Comparison of ENCODE assay signal across 20 mouse cellular contexts in the genomic region with DNA sequence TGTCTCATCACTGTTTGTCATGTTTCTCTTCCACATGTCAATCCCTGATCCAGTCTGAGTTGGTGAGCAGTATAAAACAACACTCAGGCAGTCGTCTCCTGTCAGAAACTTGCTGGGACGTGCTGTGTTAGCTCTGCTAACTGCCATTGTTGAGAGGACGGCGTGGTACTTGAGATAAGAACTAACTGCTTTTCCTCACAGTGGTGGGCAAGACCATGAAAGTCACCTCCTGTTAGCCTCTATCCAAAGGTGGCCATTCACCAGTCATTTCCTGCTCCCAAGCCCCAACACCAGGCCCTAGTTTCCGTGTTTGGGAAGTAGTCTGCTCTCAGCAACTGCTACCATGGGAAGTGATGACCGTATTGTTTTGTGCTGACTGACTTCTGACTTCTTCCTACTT. TPM values are rescaled to one million over a fixed set of nuclear protein-coding genes. Genes with fewer than 3 reads are reported as not detected.
DNase-seq lines count a peak whose midpoint lies in the region; ATAC-seq and TF ChIP-seq lines count a peak whose summit lies in the region.
"Had no signal": no experiment of that assay in that cellular context is flagged by ENCODE, and none has a peak within 500 bp of the region (broad histone marks: within the 10 kb centered on the region; RNA-seq: fewer than 3 reads in every experiment).

No protein-coding gene starts in this region.

- no peak overlapping the region for H3K4me3 ChIP-seq in heart, embryonic 16.5 days (ENCODE audit: low read length)
- H3K4me3 ChIP-seq in stomach, embryonic 14.5 days (ENCODE audit: low read depth, low read length), result no peak overlapping the region
- no peak overlapping the region for H3K4me3 ChIP-seq in stomach, postnatal 0 days (ENCODE audit: low read depth, low read length)
- no peak overlapping the region for H3K4me3 ChIP-seq in liver, embryonic 11.5 days (ENCODE audit: low read depth, low read length)
- H3K4me3 ChIP-seq: forebrain, embryonic 13.5 days; hindbrain, embryonic 13.5 days; limb, embryonic 15.5 days; midbrain, embryonic 10.5 days; neural tube, embryonic 13.5 days had no signal

- peaks cover 3% of the 10 kb centered on the region; the same call in 1 of the 2 replicates for H3K27me3 ChIP-seq in heart, embryonic 16.5 days (ENCODE audit: control insufficient read depth, insufficient read depth, low read length)
- H3K27me3 ChIP-seq in stomach, embryonic 14.5 days (ENCODE audit: control insufficient read depth, insufficient read depth, low read length), result no peaks in the 10 kb centered on the region
- no peaks in the 10 kb centered on the region for H3K27me3 ChIP-seq in stomach, postnatal 0 days (ENCODE audit: control insufficient read depth, insufficient read depth, low read length)
- no peaks in the 10 kb centered on the region for H3K27me3 ChIP-seq in liver, embryonic 11.5 days (replicated peaks; ENCODE audit: control insufficient read depth, insufficient read depth, low read length)
- H3K27me3 ChIP-seq: forebrain, embryonic 13.5 days; hindbrain, embryonic 13.5 days; limb, embryonic 15.5 days; neural tube, embryonic 13.5 days had no signal

- no peak for TF ChIP-seq CTCF in stomach, postnatal 0 days (IDR thresholded peaks at IDR 0.05; ENCODE audit: low read depth)

- peak; percentile 74 for ATAC-seq in heart, embryonic 16.5 days (replicated peaks; ENCODE audit: extremely low read depth, insufficient read depth, low FRiP score)
- no peak for ATAC-seq in stomach, embryonic 14.5 days (ENCODE audit: insufficient number of reproducible peaks, insufficient read depth, low FRiP score, low read depth)
- ATAC-seq in stomach, postnatal 0 days (ENCODE audit: low FRiP score, low TSS enrichment), result no peak
- peak; percentile 80 for ATAC-seq in liver, embryonic 11.5 days (replicated peaks; ENCODE audit: low FRiP score)
- ATAC-seq in megakaryocyte-erythroid progenitor cell, adult 5-6 weeks (replicated peaks; ENCODE audit: low FRiP score, low TSS enrichment, poor library complexity, severe bottlenecking), result peak; percentile 78
- ATAC-seq: forebrain, embryonic 13.5 days had no signal

- no peak overlapping the region for H3K4me2 ChIP-seq in heart, embryonic 16.5 days (ENCODE audit: low read depth, low read length)
- H3K4me2 ChIP-seq in stomach, embryonic 14.5 days (replicated peaks; ENCODE audit: low read depth, low read length), result no peak overlapping the region
- H3K4me2 ChIP-seq in stomach, postnatal 0 days (replicated peaks; ENCODE audit: low read depth), result no peak overlapping the region
- no peak overlapping the region for H3K4me2 ChIP-seq in liver, embryonic 11.5 days
- H3K4me2 ChIP-seq: forebrain, embryonic 13.5 days; hindbrain, embryonic 13.5 days; limb, embryonic 15.5 days; neural tube, embryonic 13.5 days had no signal

- 11% methylated on average over 6 of the region's 6 CpGs for WGBS in heart, embryonic 16.5 days
- WGBS in stomach, embryonic 14.5 days, result 43% methylated on average over 6 of the region's 6 CpGs
- WGBS in stomach, postnatal 0 days, result 48% methylated on average over 6 of the region's 6 CpGs
- WGBS in liver, embryonic 11.5 days, result 20% methylated on average over 6 of the region's 6 CpGs

- peaks cover 22% of the 10 kb centered on the region for H3K4me1 ChIP-seq in heart, embryonic 16.5 days (ENCODE audit: control insufficient read depth, insufficient read depth, low read length)
- H3K4me1 ChIP-seq in stomach, embryonic 14.5 days (ENCODE audit: control insufficient read depth, insufficient read depth, low read length), result peaks cover 22% of the 10 kb centered on the region; the same call in 1 of the 2 replicates
- no peaks in the 10 kb centered on the region for H3K4me1 ChIP-seq in stomach, postnatal 0 days (replicated peaks; ENCODE audit: control insufficient read depth, insufficient read depth)
- peaks cover 21% of the 10 kb centered on the region for H3K4me1 ChIP-seq in liver, embryonic 11.5 days (replicated peaks; ENCODE audit: control insufficient read depth, insufficient read depth, low read length)
- H3K4me1 ChIP-seq: hindbrain, embryonic 13.5 days; limb, embryonic 15.5 days; neural tube, embryonic 13.5 days had no signal

- no peak overlapping the region; the same call in 1 of the 2 replicates for H3K9ac ChIP-seq in heart, embryonic 16.5 days (ENCODE audit: low read length)
- H3K9ac ChIP-seq in stomach, embryonic 14.5 days (replicated peaks; ENCODE audit: low read depth, low read length), result no peak overlapping the region
- H3K9ac ChIP-seq in stomach, postnatal 0 days (ENCODE audit: low read length), result no peak overlapping the region
- peak overlapping the region; percentile 26 for H3K9ac ChIP-seq in liver, embryonic 11.5 days (ENCODE audit: low read depth, low read length)
- H3K9ac ChIP-seq: forebrain, embryonic 13.5 days; hindbrain, embryonic 13.5 days; limb, embryonic 15.5 days; neural tube, embryonic 13.5 days had no signal

- TF ChIP-seq EP300 in stomach, postnatal 0 days (optimal IDR thresholded peaks at IDR 0.05), result no peak

- H3K9me3 ChIP-seq in heart, embryonic 16.5 days (replicated peaks; ENCODE audit: control insufficient read depth, low read length), result peaks cover 11% of the 10 kb centered on the region
- H3K9me3 ChIP-seq in stomach, embryonic 14.5 days (ENCODE audit: control insufficient read depth, low read depth, low read length), result 0 out of 2 replicates have a peak, but pooled peaks cover 3% of the 10 kb centered on the region
- H3K9me3 ChIP-seq in stomach, postnatal 0 days (ENCODE audit: control insufficient read depth, low read length), result no peaks in the 10 kb centered on the region
- peaks cover 8% of the 10 kb centered on the region; the same call in 1 of the 2 replicates for H3K9me3 ChIP-seq in liver, embryonic 11.5 days (ENCODE audit: control insufficient read depth, low read length)
- H3K9me3 ChIP-seq: limb, embryonic 15.5 days had no signal

- peaks cover 6% of the 10 kb centered on the region; the same call in 1 of the 2 replicates for H3K36me3 ChIP-seq in heart, embryonic 16.5 days (ENCODE audit: control insufficient read depth, insufficient read depth)
- no peaks in the 10 kb centered on the region for H3K36me3 ChIP-seq in stomach, embryonic 14.5 days (ENCODE audit: control insufficient read depth, insufficient read depth, low read length)
- H3K36me3 ChIP-seq in stomach, postnatal 0 days (ENCODE audit: control insufficient read depth, insufficient read depth, low read length), result no peaks in the 10 kb centered on the region
- no peaks in the 10 kb centered on the region for H3K36me3 ChIP-seq in liver, embryonic 11.5 days (ENCODE audit: control insufficient read depth, insufficient read depth, low read length)
- H3K36me3 ChIP-seq: hindbrain, embryonic 13.5 days; limb, embryonic 15.5 days; midbrain, embryonic 10.5 days; neural tube, embryonic 13.5 days had no signal

- intact Hi-C loops in heart, postnatal 36 days (cut with DNase I), result no loop called here

- peak overlapping the region; percentile 25 for H3K27ac ChIP-seq in heart, embryonic 16.5 days (ENCODE audit: low read length)
- H3K27ac ChIP-seq in stomach, embryonic 14.5 days (ENCODE audit: low read length), result peak overlapping the region; percentile 55; the same call in 1 of the 2 replicates
- H3K27ac ChIP-seq in stomach, postnatal 0 days (replicated peaks), result no peak overlapping the region
- H3K27ac ChIP-seq in liver, embryonic 11.5 days (ENCODE audit: low read depth, low read length), result peak overlapping the region; percentile 79
- H3K27ac ChIP-seq: forebrain, embryonic 13.5 days; hindbrain, embryonic 13.5 days; limb, embryonic 15.5 days; neural tube, embryonic 13.5 days had no signal

- no peak for DNase-seq in heart, postnatal 36 days
- no peak for DNase-seq in stomach, postnatal 0 days (ENCODE audit: low spot score)
- no peak for DNase-seq in liver, embryonic 11.5 days (ENCODE audit: low spot score)
- DNase-seq in thymus, postnatal 10 days (ENCODE audit: low spot score in 2 of 2), result no peak
- no peak for DNase-seq in right cerebral cortex, postnatal 25 days
- DNase-seq: adrenal gland, adult 2 months; cerebellum, adult 11 months; cerebellum, postnatal 14 days; layer of hippocampus, postnatal 36 days; right cerebral cortex, postnatal 14 days; thymus, postnatal 36 days had no signal

RNA-seq across cellular contexts. Expression of gene Hdac7, which starts 20.9 kb away (rescaled TPM):
- polyA plus RNA-seq in heart, embryonic 16.5 days (2015; fragmentation: Nextera tagmentation; extraction: Ambion mirVana), result 30.9 and 31.7 TPM in 2 replicates
- total RNA-seq in heart, postnatal 36 days (2021), result 10 to 100 TPM; 26.9 to 37.1 TPM
- polyA plus RNA-seq in stomach, embryonic 14.5 days (2014; fragmentation: Nextera tagmentation; extraction: Ambion mirVana), result 32.4 and 33.0 TPM in 2 replicates
- polyA plus RNA-seq in stomach, postnatal 0 days (2015; fragmentation: Nextera tagmentation; extraction: Ambion mirVana), result 8.0 and 9.4 TPM in 2 replicates
- 28.1 and 33.5 TPM in 2 replicates for polyA plus RNA-seq in liver, embryonic 11.5 days (2014; fragmentation: Nextera tagmentation; extraction: Ambion mirVana)
- 129 and 194 TPM in 2 replicates for total RNA-seq in megakaryocyte-erythroid progenitor cell, adult 5-6 weeks (2014; fragmentation: Nextera tagmentation)
- total RNA-seq in megakaryocyte-erythroid progenitor cell, adult 5-6 weeks (2017), result 24.8 and 35.6 TPM in 2 replicates

RNA-seq across cellular contexts. Expression of gene Vdr, which starts 45.3 kb away (rescaled TPM):
- 1.1 and 1.5 TPM in 2 replicates for polyA plus RNA-seq in heart, embryonic 16.5 days (2015; fragmentation: Nextera tagmentation; extraction: Ambion mirVana)
- total RNA-seq in heart, postnatal 36 days (2021), result 1 to 10 TPM; 1.6 to 1.7 TPM
- polyA plus RNA-seq in stomach, embryonic 14.5 days (2014; fragmentation: Nextera tagmentation; extraction: Ambion mirVana), result 0.80 and 1.1 TPM in 2 replicates
- 1.4 and 1.5 TPM in 2 replicates for polyA plus RNA-seq in stomach, postnatal 0 days (2015; fragmentation: Nextera tagmentation; extraction: Ambion mirVana)
- 0.96 and 1.2 TPM in 2 replicates for polyA plus RNA-seq in liver, embryonic 11.5 days (2014; fragmentation: Nextera tagmentation; extraction: Ambion mirVana)
- 1.5 TPM in 1 of 2 replicates, not detected in the other for total RNA-seq in megakaryocyte-erythroid progenitor cell, adult 5-6 weeks (2014; fragmentation: Nextera tagmentation)
- 0.85 and 0.88 TPM in 2 replicates for total RNA-seq in megakaryocyte-erythroid progenitor cell, adult 5-6 weeks (2017)
- total RNA-seq: monocyte, adult 5-6 weeks had no signal
- polyA plus RNA-seq: forebrain, embryonic 13.5 days had no signal

Comparison
In these comparisons a context has a peak if more than half of its experiments do, and no peak if none do; other contexts are left out.
1. ATAC-seq: peak in heart, embryonic 16.5 days (single experiment), liver, embryonic 11.5 days (single experiment) and megakaryocyte-erythroid progenitor cell, adult 5-6 weeks (single experiment); none in stomach, embryonic 14.5 days (single experiment) and stomach, postnatal 0 days (single experiment).